Mouse (Mus musculus) forebrain, embryonic 10.5 days (tissue): ENCODE data around the gene Scyl1. TPM values are rescaled to one million over a fixed set of nuclear protein-coding genes. Genes with fewer than 3 reads are reported as not detected.
"Not testable (repeated sequence)": the region's sequence is repeated elsewhere in the genome, so short reads cannot be mapped to it uniquely, and the experiment has no call there.

Source experiments
- DNase-seq: peaks from one replicate; pipeline ENCODE4 v3.0.0-alpha.2; 2017; ENCODE audit warnings: low spot score; ENCODE audit errors: extremely low spot score
- H3K27ac ChIP-seq: fragments of 300-500 bp; sonication (generic); 2 replicates; pipeline ENCODE4 v1.5.1; 2016; ENCODE audit warnings: mild to moderate bottlenecking
- H3K27me3 ChIP-seq: fragments of 300-500 bp; sonication (generic); 2 replicates; pipeline ENCODE4 v1.6.1; 2016; ENCODE audit warnings: mild to moderate bottlenecking; ENCODE audit not compliant: poor library complexity, severe bottlenecking
- H3K36me3 ChIP-seq: fragments of 300-500 bp; sonication (generic); replicated peaks from 2 replicates; pipeline ENCODE4 v1.6.1; 2016; ENCODE audit warnings: mild to moderate bottlenecking, moderate library complexity
- H3K4me1 ChIP-seq: fragments of 300-500 bp; sonication (generic); 2 replicates; pipeline ENCODE4 v1.6.1; 2016
- H3K4me3 ChIP-seq: fragments of 300-500 bp; sonication (generic); 2 replicates; pipeline ENCODE4 v1.5.1; 2016; ENCODE audit warnings: mild to moderate bottlenecking, moderate library complexity
- H3K9me3 ChIP-seq: fragments of 300-500 bp; sonication (generic); 2 replicates; pipeline ENCODE4 v1.6.1; 2016; ENCODE audit warnings: mild to moderate bottlenecking, moderate library complexity
- WGBS: fragments of 180-500 bp; shearing (Covaris S2); methylation state at CpG from one replicate; pipeline ENCODE4 v1.1.7; 2016; 5-methylcytosine and 5-hydroxymethylcytosine counted together
- polyA plus RNA-seq: library from polyadenylated mRNA; unstranded; fragments of >200 nt; fragmentation: Nextera tagmentation; extraction: Ambion mirVana; gene quantifications from 2 replicates; pipeline ENCODE4 v1.2.1, GENCODE M21; 2016

Scyl1 gene
- polyA plus RNA-seq: 63.4 and 64.6 TPM in 2 replicates

DNA sequence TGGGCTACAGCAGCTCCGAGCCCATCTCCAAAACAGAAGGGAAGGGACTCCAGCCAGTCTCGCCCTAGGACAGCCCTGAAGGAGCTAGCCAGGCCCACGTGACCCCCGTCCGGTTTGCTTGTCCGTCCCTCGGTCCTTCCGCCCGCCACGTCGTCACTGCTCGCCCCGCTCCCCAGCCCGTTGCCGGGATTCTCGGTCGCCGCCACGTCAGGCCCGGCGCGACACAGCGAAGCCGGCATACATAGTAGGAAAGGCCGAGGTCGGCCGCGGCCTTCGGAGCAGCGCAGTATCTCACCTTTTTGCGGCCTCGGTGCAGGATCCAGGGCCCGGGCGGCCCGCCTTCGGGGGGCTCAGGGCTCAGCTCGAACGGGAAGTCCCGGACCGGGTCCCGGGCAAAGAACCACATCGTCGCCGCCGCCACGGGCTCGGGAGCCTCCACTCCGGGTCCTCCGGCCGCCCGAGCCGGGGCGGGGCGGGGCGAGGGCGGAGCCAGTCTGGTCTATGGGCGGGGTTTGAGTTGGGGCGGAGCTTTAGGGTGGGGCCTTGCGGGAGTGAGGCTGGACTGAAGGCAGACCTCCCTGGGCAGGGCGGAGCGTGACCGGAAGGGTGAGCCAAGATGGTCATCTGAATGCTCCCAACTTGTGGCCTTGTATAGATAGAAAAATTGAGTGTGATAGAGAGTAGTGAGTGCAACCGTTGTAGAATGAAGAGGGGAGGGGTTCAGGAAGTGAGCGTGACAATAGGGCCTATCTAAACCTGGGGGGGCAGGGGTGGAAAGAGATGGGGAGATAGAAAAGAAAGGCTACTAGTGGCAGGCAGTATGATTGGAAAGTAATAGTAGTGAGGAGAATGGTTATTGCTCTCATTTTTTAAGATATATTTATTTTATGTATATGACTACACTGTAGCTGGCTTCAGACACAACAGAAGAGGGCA, at the start of gene Scyl1:
Scyl1 (minus strand) TSS at position 495 of the 936 bp plus-strand sequence.
- H3K4me3 ChIP-seq: peak within 1 kb of the TSS; percentile 83
- H3K9me3 ChIP-seq: no peaks in the 10 kb centered on the region
- DNase-seq: peak; percentile 96
- peaks cover 24% of the 10 kb centered on the region for H3K4me1 ChIP-seq
- H3K36me3 ChIP-seq: peaks cover 41% of the 10 kb centered on the region
- H3K27ac ChIP-seq: peak within 1 kb of the TSS; percentile 93
- H3K27me3 ChIP-seq: no peaks in the 10 kb centered on the region
- under 1% methylated on average over 64 of the region's 64 CpGs for WGBS

DNA sequence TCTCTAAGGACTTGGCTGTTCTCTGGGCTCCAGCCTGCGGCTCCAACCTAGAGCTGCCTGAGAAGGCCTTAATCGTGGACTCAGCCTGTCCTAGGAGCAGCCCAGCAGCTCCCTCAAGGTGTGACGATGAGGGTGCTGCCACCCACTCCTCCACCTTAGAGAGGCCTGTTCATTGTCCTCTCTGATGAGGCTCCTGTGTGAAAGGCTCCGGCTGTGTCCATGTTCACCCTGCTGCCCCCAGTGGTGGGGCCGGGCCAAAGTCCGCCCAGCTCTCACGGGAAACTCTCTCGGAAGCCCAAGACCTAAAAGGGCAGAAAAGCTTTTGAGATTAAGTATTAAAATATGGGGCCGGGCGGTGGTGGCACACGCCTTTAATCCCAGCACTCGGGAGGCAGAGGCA, 48.3 kb upstream of the Scyl1 start:
- peak overlapping the region; percentile 72; the same call in 1 of the 2 replicates for H3K27ac ChIP-seq
- H3K9me3 ChIP-seq: no peaks in the 10 kb centered on the region
- WGBS: 53% methylated on average over 12 of the region's 12 CpGs
- no peak for DNase-seq
- no peaks in the 10 kb centered on the region for H3K36me3 ChIP-seq
- no peak overlapping the region for H3K4me3 ChIP-seq
- peaks cover 11% of the 10 kb centered on the region; the same call in 1 of the 2 replicates for H3K27me3 ChIP-seq
- H3K4me1 ChIP-seq: peaks cover 54% of the 10 kb centered on the region

DNA sequence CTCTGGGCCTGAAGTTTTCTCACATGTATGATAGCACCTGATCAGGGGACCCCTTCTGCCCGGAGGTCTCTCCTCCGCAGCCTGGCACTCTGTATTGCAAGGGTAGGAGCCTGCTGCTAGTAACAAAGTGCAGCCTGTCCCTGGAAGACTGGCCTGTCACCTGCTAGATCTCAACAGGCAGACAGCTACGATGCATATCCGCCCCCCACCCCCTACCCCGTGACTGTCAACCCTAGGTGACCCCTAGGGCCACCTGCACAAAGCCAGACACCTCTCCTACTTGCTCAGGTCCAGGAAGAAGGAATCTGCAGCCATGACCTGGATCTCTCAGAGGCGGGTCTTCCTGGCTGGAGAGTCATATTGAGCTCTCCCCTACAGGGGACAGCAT, 47.4 kb upstream of the Scyl1 start:
- no peaks in the 10 kb centered on the region for H3K9me3 ChIP-seq
- H3K4me3 ChIP-seq: no peak overlapping the region
- 83% methylated on average over 6 of the region's 6 CpGs for WGBS
- no peak for DNase-seq
- H3K27ac ChIP-seq: peak overlapping the region; percentile 81
- no peaks in the 10 kb centered on the region for H3K36me3 ChIP-seq
- H3K27me3 ChIP-seq: 0 out of 2 replicates have a peak, but pooled peaks cover 2% of the 10 kb centered on the region
- peaks cover 55% of the 10 kb centered on the region for H3K4me1 ChIP-seq

DNA sequence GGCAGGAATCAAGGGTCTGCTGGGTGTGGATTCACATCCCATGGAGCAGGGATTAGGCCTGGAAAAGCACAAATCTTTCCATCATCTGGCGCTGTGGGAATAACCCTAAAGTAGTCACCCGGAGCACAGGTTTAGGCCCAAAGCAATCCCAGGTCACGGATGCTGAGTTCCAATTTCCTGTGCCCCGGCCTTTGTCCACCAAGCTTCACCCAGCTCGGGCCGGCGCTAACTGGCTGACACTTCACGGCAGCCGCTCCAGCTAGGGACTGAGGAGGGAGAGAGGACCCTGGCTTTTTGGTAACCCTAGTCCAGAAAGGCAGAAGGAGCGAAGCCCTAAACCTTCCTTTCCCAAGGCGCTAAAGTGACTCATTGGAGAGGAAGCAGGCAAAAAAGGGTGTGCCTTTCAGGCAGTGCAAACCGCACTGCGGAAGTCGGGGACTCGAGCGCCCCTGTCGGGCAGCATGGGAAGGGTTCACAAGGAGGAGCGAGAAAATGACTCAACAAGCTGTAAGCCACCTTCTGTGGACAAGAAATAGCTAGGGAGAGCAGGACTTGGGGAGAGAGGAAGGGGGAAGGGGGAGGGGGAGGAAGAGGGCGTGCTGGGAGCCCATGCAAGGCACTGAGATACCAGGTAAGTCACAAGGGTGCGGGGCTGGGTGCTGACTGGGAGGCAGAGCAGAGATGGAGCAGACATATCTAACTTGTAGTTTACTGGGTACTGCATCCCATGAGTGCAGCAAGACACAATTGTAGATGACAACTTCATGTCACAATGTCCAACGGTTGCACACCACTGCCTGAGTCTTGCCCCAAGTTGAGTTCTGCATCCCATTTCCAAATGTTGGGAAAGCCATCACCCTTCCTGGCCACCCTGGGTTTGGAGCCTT, 46.7 kb upstream of the Scyl1 start:
- peak overlapping the region; percentile 22 for H3K4me3 ChIP-seq
- no peaks in the 10 kb centered on the region for H3K36me3 ChIP-seq
- H3K9me3 ChIP-seq: no peaks in the 10 kb centered on the region
- DNase-seq: peak; percentile 79
- peaks cover 52% of the 10 kb centered on the region for H3K4me1 ChIP-seq
- H3K27me3 ChIP-seq: no peaks in the 10 kb centered on the region
- peak overlapping the region; percentile 81 for H3K27ac ChIP-seq
- WGBS: 22% methylated on average over 21 of the region's 21 CpGs

DNA sequence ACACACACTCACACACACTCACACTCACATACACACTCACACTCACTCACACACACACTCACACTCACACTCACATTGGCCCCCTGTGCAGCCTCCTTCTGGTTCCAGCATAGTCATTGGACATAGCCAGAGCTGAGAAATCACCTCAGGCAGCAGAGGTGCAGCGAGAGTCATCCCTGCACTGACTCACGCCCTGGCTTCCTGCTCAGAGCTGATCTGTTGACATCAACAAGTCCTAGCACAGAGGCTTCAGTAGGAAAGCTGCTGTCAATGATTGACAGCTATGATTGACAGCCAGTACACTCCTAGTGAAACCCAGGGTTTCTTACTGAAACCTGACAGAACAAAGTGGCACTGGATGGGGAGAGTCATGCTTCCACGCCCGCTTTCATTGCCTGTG, 44.7 kb upstream of the Scyl1 start:
- Histone ChIP-seq H3K27me3 (no peaks in the 10 kb centered on the region), H3K36me3 (no peaks in the 10 kb centered on the region), H3K4me3 (no peak overlapping the region), H3K27ac (no peak overlapping the region), H3K4me1 (peaks cover 60% of the 10 kb centered on the region), H3K9me3 (no peaks in the 10 kb centered on the region)
- DNase-seq: no peak
- 77% methylated on average over 4 of the region's 4 CpGs for WGBS

DNA sequence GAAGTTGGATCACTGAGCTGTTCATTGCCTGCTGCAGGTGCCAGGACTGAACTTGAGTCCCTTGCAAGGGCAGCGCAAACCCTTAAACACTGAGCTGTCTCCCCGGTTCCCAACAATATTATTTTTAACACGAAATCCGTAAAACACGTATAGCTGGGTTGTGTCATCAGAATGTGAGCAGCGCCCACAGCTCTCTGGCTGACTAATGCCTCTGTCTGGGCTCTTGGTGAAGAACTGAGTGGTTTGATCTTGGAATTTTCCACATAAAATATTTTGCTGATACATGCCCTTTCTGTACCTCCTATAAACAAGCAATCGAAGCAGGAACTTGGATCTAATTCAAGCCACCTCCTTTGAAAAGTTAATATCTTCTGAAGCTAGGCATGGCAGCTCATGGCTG, 43.8 kb upstream of the Scyl1 start:
- Histone ChIP-seq H3K27ac (no peak overlapping the region; the same call in 1 of the 2 replicates), H3K27me3 (no peaks in the 10 kb centered on the region), H3K4me1 (peaks cover 69% of the 10 kb centered on the region), H3K36me3 (no peaks in the 10 kb centered on the region), H3K9me3 (no peaks in the 10 kb centered on the region), H3K4me3 (no peak overlapping the region)
- 93% methylated on average over 7 of the region's 7 CpGs for WGBS
- no peak for DNase-seq

DNA sequence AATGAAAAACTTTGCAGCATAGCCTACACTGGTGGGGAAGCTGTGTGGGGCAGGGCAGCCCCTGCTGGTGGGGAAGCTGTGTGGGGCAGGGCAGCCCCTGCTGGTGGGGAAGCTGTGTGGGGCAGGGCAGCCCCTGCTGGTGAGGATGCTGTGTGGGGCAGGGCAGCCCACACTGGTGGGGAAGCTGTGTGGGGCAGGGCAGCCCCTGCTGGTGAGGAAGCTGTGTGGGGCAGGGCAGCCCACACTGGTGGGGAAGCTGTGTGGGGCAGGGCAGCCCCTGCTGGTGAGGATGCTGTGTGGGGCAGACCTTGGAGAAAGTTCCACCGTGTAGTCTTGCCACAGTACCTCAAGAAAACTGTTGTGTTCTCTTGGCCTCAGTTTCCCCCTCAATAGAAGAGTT, 42.8 kb upstream of the Scyl1 start:
- H3K4me3 ChIP-seq, H3K9me3 ChIP-seq, H3K36me3 ChIP-seq, DNase-seq, H3K27me3 ChIP-seq: not testable (repeated sequence)
- Histone ChIP-seq H3K4me1 (peaks cover 73% of the 10 kb centered on the region), H3K27ac (peak overlapping the region; percentile 44; the same call in 1 of the 2 replicates)
- 50% methylated on average over 1 of the region's 1 CpGs for WGBS

DNA sequence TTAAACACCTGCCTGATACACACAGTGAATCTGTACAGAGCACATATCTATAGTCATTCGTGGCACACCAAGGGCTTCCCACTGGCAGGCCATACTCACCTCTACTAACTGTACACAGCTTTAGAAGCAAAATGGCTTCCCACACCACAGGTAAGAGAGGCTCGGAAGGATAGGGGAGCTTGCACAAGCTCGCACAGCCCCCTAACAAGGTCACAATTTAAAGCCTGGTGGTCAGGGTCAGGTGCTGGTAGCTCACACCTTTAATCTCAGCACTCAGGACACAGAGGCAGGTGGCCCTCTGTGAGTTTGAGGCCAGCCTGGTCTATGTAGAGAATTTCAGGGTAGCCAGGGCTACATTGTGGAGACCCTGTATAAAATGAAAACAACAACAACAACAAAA, 42.3 kb upstream of the Scyl1 start:
- WGBS: 89% methylated on average over 3 of the region's 3 CpGs
- peak overlapping the region; percentile 62 for H3K27ac ChIP-seq
- peaks cover 73% of the 10 kb centered on the region for H3K4me1 ChIP-seq

DNA sequence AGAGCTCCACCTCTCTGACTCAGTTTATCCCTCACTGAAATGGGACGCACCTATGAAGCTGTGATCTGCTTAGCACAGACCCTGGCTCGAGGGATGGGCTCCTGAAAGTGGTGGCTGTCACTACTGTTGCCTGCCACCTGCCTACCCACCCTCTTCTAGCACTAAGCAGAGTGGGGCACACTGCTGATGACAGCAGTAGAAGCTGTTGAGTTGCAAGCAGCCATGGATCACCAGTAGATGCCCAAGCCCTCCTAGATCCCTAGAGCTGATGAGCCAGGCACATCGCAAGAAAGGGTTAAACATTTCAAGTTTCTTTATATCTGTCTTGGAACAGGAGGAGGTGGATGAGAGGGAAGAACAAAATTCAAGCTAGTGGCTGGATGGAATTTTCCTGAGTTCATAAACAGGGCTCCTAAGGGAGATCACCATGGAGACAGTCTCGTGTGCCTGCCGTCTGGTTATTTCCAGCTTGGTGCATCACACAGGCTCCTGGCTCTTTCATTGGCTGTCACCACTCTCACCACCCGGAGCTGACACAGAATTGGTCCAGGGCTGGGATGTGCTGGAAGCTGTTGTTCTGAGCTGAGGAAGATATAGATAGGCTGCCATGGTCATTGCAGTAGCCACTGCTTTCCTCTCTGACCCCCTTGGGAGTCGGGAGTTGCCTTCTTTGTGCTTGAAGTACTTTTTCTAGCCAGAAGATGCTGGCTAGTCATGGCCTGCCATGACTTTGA, 40.7 kb upstream of the Scyl1 start:
- Histone ChIP-seq H3K27me3 (no peaks in the 10 kb centered on the region), H3K4me1 (peaks cover 75% of the 10 kb centered on the region), H3K36me3 (no peaks in the 10 kb centered on the region), H3K9me3 (no peaks in the 10 kb centered on the region), H3K27ac (peak overlapping the region; percentile 86), H3K4me3 (peak overlapping the region; percentile 18; the same call in 1 of the 2 replicates)
- no peak for DNase-seq
- WGBS: 63% methylated on average over 7 of the region's 7 CpGs

More for the DNA sequence above, 42.3 kb upstream of the Scyl1 start:
- no peak overlapping the region for H3K4me3 ChIP-seq
- no peaks in the 10 kb centered on the region for H3K9me3 ChIP-seq
- H3K36me3 ChIP-seq: no peaks in the 10 kb centered on the region
- no peaks in the 10 kb centered on the region for H3K27me3 ChIP-seq
- no peak for DNase-seq

DNA sequence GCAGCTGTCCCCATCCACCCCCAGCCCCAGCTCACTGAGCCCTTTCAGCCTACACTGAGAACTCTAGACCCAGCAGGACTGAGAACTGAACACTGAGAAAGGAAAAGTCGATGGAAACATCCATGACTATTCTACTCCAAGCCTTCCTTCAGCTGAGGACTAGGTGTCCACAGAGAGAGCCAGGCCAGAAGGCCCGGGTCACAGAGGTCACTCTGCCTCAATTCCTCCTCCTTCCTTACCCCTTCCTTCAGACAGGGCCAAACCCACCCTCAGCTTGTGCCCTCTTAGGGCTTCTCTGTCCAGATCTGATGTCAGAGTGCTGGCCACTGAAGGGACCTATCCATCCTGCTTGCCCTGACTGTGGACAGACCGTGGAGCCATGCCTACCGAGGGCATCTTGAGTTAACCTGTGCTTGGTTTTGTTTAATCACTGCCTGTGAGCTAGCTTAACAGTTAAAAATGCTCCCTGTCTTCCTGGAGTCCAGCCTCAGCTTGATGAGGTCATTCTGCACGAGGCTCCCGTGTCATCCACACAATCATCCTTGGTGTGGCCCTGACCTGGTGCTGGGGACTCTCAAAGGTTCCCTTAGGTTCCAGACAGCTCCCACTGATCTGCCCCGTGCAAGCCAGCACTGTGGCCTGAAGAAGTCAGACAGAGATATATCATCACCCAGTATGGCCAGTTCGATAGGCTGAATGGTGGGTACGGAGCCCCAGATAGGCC, 39.8 kb upstream of the Scyl1 start:
- peak overlapping the region; percentile 86 for H3K27ac ChIP-seq
- no peaks in the 10 kb centered on the region for H3K36me3 ChIP-seq
- H3K9me3 ChIP-seq: no peaks in the 10 kb centered on the region
- DNase-seq: no peak
- WGBS: 84% methylated on average over 9 of the region's 9 CpGs
- H3K4me1 ChIP-seq: peaks cover 83% of the 10 kb centered on the region
- H3K27me3 ChIP-seq: no peaks in the 10 kb centered on the region
- no peak overlapping the region for H3K4me3 ChIP-seq

DNA sequence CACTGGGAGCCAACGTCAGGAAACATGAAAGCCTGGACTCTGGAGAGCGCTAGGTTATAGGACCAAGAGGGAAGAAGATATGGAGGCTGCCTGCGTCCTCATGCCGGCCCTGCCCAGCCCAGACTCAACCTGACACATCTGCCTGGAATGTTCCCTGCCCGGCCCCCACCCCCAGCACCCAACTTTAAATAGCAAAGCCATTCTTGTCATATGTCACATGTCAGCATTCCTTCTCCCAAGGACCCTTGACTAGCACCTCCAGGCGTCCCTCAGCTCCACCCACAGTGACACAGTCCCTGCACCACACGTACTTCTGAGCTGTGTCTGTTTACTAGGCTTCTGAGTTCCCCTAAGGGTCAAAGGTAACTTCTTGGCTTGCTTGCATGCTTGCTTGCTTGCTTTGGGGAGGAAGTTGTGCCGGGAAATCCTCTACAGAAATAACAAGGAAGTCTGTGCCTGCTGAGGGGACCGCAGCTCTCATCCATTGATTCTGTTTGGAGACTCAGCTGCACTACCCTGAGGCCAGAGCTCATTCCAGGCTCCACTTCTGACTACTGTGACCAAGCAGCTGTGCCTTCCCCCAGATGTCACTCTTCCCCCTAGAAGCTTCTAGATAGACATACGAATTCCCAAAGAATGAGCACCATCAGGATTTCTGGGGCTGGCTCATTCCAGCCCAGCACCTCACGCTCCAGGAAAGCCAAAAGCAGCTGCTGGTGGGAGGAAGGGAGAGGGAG, 39.1 kb upstream of the Scyl1 start:
- no peaks in the 10 kb centered on the region for H3K36me3 ChIP-seq
- H3K9me3 ChIP-seq: no peaks in the 10 kb centered on the region
- H3K4me3 ChIP-seq: no peak overlapping the region
- peaks cover 86% of the 10 kb centered on the region for H3K4me1 ChIP-seq
- 50% methylated on average over 11 of the region's 11 CpGs for WGBS
- no peak for DNase-seq
- H3K27me3 ChIP-seq: no peaks in the 10 kb centered on the region
- H3K27ac ChIP-seq: peak overlapping the region; percentile 86
